Mouse (Mus musculus) kidney, postnatal 0 days (tissue): Measurements from ENCODE around the gene Tmem167. TPM values are rescaled to one million over a fixed set of nuclear protein-coding genes. Genes with fewer than 3 reads are reported as not detected.

ENCODE experiments used
- ATAC-seq: fragments of 200-750 bp; cut with Nextera tagmentation; replicated peaks from 2 replicates; pipeline ENCODE4 v1.8.0; 2017; ENCODE audit warnings: low read depth, moderate number of reproducible peaks, moderate TSS enrichment, moderate library complexity; ENCODE audit not compliant: low FRiP score
- DNase-seq: peaks from one replicate; pipeline ENCODE4 v3.0.0-alpha.2; 2016; ENCODE audit warnings: low spot score
- H3K27ac ChIP-seq: fragments of 300-500 bp; sonication (generic); 2 replicates; pipeline ENCODE4 v1.5.1; 2014; ENCODE audit warnings: mild to moderate bottlenecking
- H3K27me3 ChIP-seq: fragments of 300-500 bp; sonication (generic); 2 replicates; pipeline ENCODE4 v1.6.1; 2014; ENCODE audit warnings: low read length, mixed read lengths; ENCODE audit not compliant: insufficient read depth
- H3K36me3 ChIP-seq: fragments of 300-500 bp; sonication (generic); 2 replicates; pipeline ENCODE4 v1.6.1; 2014; ENCODE audit warnings: low read length, mixed read lengths; ENCODE audit not compliant: insufficient read depth
- H3K4me1 ChIP-seq: fragments of 300-500 bp; sonication (generic); replicated peaks from 2 replicates; pipeline ENCODE4 v1.6.1; 2014; ENCODE audit warnings: antibody characterized with exemption, low read length, mixed read lengths; ENCODE audit not compliant: insufficient read depth
- H3K4me2 ChIP-seq: fragments of 300-500 bp; sonication (generic); 2 replicates; pipeline ENCODE4 v1.6.1; 2014; ENCODE audit warnings: mild to moderate bottlenecking, low read length, moderate library complexity, mixed read lengths
- H3K4me3 ChIP-seq: fragments of 300-500 bp; sonication (generic); replicated peaks from 2 replicates; pipeline ENCODE4 v1.5.1; 2014; ENCODE audit warnings: low read depth, low read length
- H3K9ac ChIP-seq: fragments of 300-500 bp; sonication (generic); 2 replicates; pipeline ENCODE4 v1.6.1; 2014; ENCODE audit warnings: low read depth, low read length
- H3K9me3 ChIP-seq: fragments of 300-500 bp; sonication (generic); replicated peaks from 2 replicates; pipeline ENCODE4 v1.6.1; 2016; ENCODE audit warnings: low read length, inconsistent platforms, mixed read lengths
- CTCF ChIP-seq: IDR thresholded peaks from 2 replicates; pipeline ENCODE4 v1.5.1; 2016; ENCODE audit warnings: antibody characterized with exemption, low read depth, mild to moderate bottlenecking, moderate library complexity
- WGBS: fragments of 180-500 bp; shearing (Covaris S2); extraction: QIAGEN DNeasy Blood & Tissue Kit; methylation state at CpG from one replicate; pipeline ENCODE4 v1.1.7; 2014; 5-methylcytosine and 5-hydroxymethylcytosine counted together
- polyA plus RNA-seq: library from polyadenylated mRNA; unstranded; fragments of >200 nt; fragmentation: Nextera tagmentation; extraction: Ambion mirVana; gene quantifications from 2 replicates; pipeline ENCODE4 v1.2.1, GENCODE M21; 2015

Gene Tmem167
- polyA plus RNA-seq, 1 experiment from 2014 or later: 66.2 TPM

GRCm38 (mm10) chr13:90171390-90171789 lies 82.5 kb downstream of the Tmem167 start:
- no peak overlapping the region for H3K9ac ChIP-seq
- no peaks in the 10 kb centered on the region for H3K27me3 ChIP-seq
- H3K9me3 ChIP-seq: no peaks in the 10 kb centered on the region
- peak; percentile 90 for ATAC-seq
- H3K4me2 ChIP-seq: no peak overlapping the region
- H3K4me1 ChIP-seq: no peaks in the 10 kb centered on the region
- peak; percentile 89 for DNase-seq
- H3K36me3 ChIP-seq: no peaks in the 10 kb centered on the region
- no peak for TF ChIP-seq CTCF
- no peak overlapping the region for H3K4me3 ChIP-seq
- H3K27ac ChIP-seq: no peak overlapping the region

- Histone ChIP-seq H3K36me3 (no peaks in the 10 kb centered on the region), H3K27me3 (no peaks in the 10 kb centered on the region), H3K27ac (no peak overlapping the region), H3K4me3 (no peak overlapping the region), H3K4me2 (no peak overlapping the region), H3K4me1 (no peaks in the 10 kb centered on the region), H3K9me3 (no peaks in the 10 kb centered on the region), H3K9ac (no peak overlapping the region)
- WGBS: 64% methylated on average over 2 of the region's 2 CpGs
- DNase-seq (no peak), ATAC-seq (no peak)
- TF ChIP-seq CTCF: no peak
These were observed 86.7 kb downstream of the Tmem167 start for GRCm38 (mm10) chr13:90175662-90176061.

- no peak for TF ChIP-seq CTCF
- Histone ChIP-seq H3K4me3 (no peak overlapping the region), H3K9ac (no peak overlapping the region), H3K27me3 (no peaks in the 10 kb centered on the region), H3K4me2 (no peak overlapping the region), H3K9me3 (no peaks in the 10 kb centered on the region), H3K27ac (no peak overlapping the region), H3K36me3 (no peaks in the 10 kb centered on the region), H3K4me1 (no peaks in the 10 kb centered on the region)
- DNase-seq (no peak), ATAC-seq (no peak)
These were observed 93.3 kb downstream of the Tmem167 start for GRCm38 (mm10) chr13:90182262-90182661.

- WGBS: 85% methylated on average over 7 of the region's 7 CpGs
- Histone ChIP-seq H3K36me3 (no peaks in the 10 kb centered on the region), H3K4me1 (no peaks in the 10 kb centered on the region), H3K27ac (no peak overlapping the region), H3K4me3 (no peak overlapping the region), H3K9ac (no peak overlapping the region), H3K4me2 (no peak overlapping the region), H3K9me3 (no peaks in the 10 kb centered on the region), H3K27me3 (no peaks in the 10 kb centered on the region)
- DNase-seq: no peak
- ATAC-seq: no peak
- no peak for TF ChIP-seq CTCF
These were observed 94.6 kb downstream of the Tmem167 start for GRCm38 (mm10) chr13:90183536-90183935.

- no peak for ATAC-seq
- H3K9ac ChIP-seq: no peak overlapping the region
- WGBS: 92% methylated on average over 2 of the region's 2 CpGs
- no peaks in the 10 kb centered on the region for H3K9me3 ChIP-seq
- no peak for TF ChIP-seq CTCF
- H3K4me3 ChIP-seq: no peak overlapping the region
- H3K36me3 ChIP-seq: no peaks in the 10 kb centered on the region
- no peaks in the 10 kb centered on the region for H3K27me3 ChIP-seq
- H3K4me1 ChIP-seq: no peaks in the 10 kb centered on the region
- H3K27ac ChIP-seq: no peak overlapping the region
- no peak overlapping the region for H3K4me2 ChIP-seq
- DNase-seq: no peak
These were observed 97.8 kb downstream of the Tmem167 start for GRCm38 (mm10) chr13:90186694-90187093.

GRCm38 (mm10) chr13:90188021-90188420 lies 99.1 kb downstream of the Tmem167 start:
- Histone ChIP-seq H3K36me3 (no peaks in the 10 kb centered on the region), H3K4me2 (no peak overlapping the region), H3K4me1 (no peaks in the 10 kb centered on the region), H3K9me3 (no peaks in the 10 kb centered on the region), H3K9ac (no peak overlapping the region), H3K27me3 (no peaks in the 10 kb centered on the region), H3K27ac (no peak overlapping the region), H3K4me3 (no peak overlapping the region)
- DNase-seq (peak; percentile 77), ATAC-seq (no peak)
- WGBS: 46% methylated on average over 1 of the region's 1 CpGs
- no peak for TF ChIP-seq CTCF

- ATAC-seq: no peak
- 72% methylated on average over 6 of the region's 6 CpGs for WGBS
- TF ChIP-seq CTCF: no peak
These were observed 102.9 kb downstream of the Tmem167 start for GRCm38 (mm10) chr13:90191794-90192193.

More at GRCm38 (mm10) chr13:90191794-90192193, 102.9 kb downstream of the Tmem167 start:
- Histone ChIP-seq H3K9ac (no peak overlapping the region), H3K27me3 (no peaks in the 10 kb centered on the region), H3K4me1 (no peaks in the 10 kb centered on the region), H3K4me3 (no peak overlapping the region), H3K4me2 (no peak overlapping the region), H3K9me3 (no peaks in the 10 kb centered on the region), H3K27ac (no peak overlapping the region), H3K36me3 (no peaks in the 10 kb centered on the region)
- DNase-seq: no peak

Other genes starting within 250 kb of the Tmem167 start
- 19.9 and 20.8 TPM in 2 replicates for gene Xrcc4, start 485 bp downstream of the Tmem167 start, polyA plus RNA-seq